Mouse (Mus musculus): ENCODE results near the gene Hist1h4b. TPM values are rescaled to one million over a fixed set of nuclear protein-coding genes. Genes with fewer than 3 reads are reported as not detected.

The Hist1h4b gene
- polyA plus RNA-seq, 1 experiment = 5.5 TPM

DNA sequence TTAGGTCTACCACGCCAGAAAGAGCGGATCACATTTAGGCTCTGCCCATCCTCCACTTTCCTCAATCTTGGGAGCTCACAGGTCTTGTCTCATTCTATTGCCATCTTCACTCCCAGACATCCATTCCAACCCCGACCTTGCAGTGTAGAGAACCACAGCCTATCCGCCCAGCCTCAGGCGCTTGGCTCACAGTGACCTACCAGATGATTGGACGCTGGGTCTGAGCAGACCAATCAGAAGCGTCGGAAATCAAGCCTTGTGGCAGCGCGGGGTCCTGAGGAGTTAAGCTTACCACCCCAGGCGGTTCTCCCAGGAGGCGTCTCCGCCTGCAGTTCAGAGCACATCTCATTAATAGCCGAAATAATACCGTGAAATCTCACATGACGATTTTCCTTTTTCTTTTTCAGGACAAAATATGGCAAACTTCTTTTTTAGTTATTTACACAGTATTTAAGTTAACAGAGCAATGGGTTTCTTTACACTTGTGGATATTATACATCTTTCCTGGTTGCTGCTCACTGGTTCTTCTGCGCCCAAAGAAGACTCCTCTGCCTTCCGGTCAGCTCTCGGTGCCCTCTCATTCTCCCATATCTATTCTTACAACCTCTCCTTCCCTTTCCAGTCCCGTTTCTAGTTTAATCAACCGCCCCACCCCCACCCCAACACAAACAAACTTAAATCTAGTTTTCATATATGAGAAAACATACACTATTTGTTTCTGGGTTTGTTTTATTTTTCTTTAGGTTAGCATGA, 15.9 kb downstream of the Hist1h4b start:
- no peak overlapping the region for H3ac ChIP-seq (ENCODE audit: control insufficient read depth, insufficient read length)
- no peak overlapping the region for H3K4me3 ChIP-seq
- H3K36me3 ChIP-seq (ENCODE audit: control insufficient read depth, insufficient read depth) = no peaks in the 10 kb centered on the region
- H3K4me2 ChIP-seq (ENCODE audit: low read depth) = no peak overlapping the region
- no peaks in the 10 kb centered on the region for H3K27me3 ChIP-seq (ENCODE audit: control insufficient read depth, insufficient read depth, insufficient read length)
- TF ChIP-seq MAX (IDR thresholded peaks at IDR 0.05; ENCODE audit: low read depth) = no peak
- H3K79me2 ChIP-seq (ENCODE audit: control insufficient read depth, insufficient read depth) = no peaks in the 10 kb centered on the region

DNA sequence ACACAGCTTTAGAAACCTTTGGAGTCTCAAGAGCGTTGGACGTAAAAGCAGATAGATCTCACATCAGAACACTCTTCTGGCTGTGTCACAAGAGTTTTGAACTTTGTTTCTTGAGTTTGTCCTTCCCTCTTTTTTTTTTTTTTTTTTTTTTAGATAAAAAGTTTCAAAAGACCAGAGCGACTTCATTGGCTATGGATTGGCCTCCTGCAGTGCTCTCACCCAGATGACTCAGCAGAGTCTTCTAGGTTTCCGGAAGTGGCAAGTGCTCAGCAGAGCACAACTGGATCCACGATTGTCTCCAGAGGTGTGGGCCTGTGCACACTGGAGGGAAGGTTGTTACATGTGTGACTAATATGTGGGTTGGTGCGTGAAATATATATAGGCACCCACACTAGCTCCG, 21.5 kb downstream of the Hist1h4b start:
- Histone ChIP-seq H3K36me3 (ENCODE audit: control insufficient read depth, insufficient read depth) (no peaks in the 10 kb centered on the region), H3K27me3 (ENCODE audit: control insufficient read depth, insufficient read depth, insufficient read length) (no peaks in the 10 kb centered on the region), H3K4me2 (ENCODE audit: low read depth) (no peak overlapping the region), H3ac (ENCODE audit: control insufficient read depth, insufficient read length) (no peak overlapping the region), H3K79me2 (ENCODE audit: control insufficient read depth, insufficient read depth) (no peaks in the 10 kb centered on the region), H3K4me3 (no peak overlapping the region)
- TF ChIP-seq POLR2A (IDR thresholded peaks at IDR 0.05; ENCODE audit: insufficient read length, low read depth) = no peak

DNA sequence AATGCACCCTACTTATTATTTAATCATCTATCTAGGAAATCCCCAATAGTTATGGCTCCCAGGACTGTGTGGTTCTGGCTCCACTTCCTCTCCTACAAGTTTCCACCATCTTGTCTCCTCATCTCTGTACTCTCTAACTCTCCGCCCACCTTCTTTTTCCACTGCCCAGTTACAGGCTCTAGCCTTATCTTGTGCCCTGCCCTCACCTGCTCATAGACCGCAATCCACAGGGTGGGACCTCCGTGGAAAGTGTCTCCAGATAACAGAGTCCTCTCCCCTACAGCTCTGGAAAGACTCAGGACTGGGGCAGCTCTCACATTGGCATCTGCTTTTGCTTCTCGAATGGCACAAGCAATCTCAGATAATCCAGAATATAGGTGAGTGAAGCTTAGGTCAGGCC, 22.2 kb downstream of the Hist1h4b start:
- TF ChIP-seq MYOD1 (IDR thresholded peaks at IDR 0.05; ENCODE audit: control insufficient read depth in 1 of 3, insufficient read length in 2 of 3, low read depth in 2 of 3) (no peak), CEBPB (IDR thresholded peaks at IDR 0.05; ENCODE audit: insufficient read depth, poor library complexity, severe bottlenecking) (no peak), SRF (IDR thresholded peaks at IDR 0.05; ENCODE audit: control insufficient read depth, insufficient read length, low read depth) (no peak), MAX (IDR thresholded peaks at IDR 0.05; ENCODE audit: low read depth) (no peak), REST (IDR thresholded peaks at IDR 0.05; ENCODE audit: insufficient read depth, insufficient read length) (no peak)

DNA sequence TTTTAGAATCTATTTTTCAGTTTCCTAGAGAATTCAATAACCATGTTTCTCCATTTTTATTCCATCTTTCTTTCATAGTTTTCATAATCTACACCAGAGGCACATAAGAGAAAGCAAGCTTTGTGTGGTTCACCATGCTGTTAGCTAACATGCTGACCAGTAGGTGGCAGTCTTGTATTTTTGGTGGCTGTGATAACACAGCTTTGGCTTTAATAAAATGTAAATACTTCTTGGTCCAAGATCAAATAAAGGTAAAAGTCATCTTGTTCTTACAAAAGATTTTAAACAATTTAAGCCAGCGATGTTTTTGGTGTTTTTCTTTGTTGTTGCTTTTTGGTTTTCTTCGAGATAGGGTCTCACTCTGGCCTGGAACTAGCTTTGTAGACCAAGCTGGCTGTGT, 35.7 kb downstream of the Hist1h4b start:
- TF ChIP-seq E2F4 (IDR thresholded peaks at IDR 0.05; ENCODE audit: insufficient read depth) (no peak), MYOG (IDR thresholded peaks at IDR 0.05; ENCODE audit: control insufficient read depth in 1 of 3, insufficient read depth in 1 of 3, insufficient read length in 2 of 3, low read depth in 2 of 3) (no peak), CEBPB (IDR thresholded peaks at IDR 0.05; ENCODE audit: insufficient read depth, poor library complexity, severe bottlenecking) (no peak), SRF (IDR thresholded peaks at IDR 0.05; ENCODE audit: control insufficient read depth, insufficient read length, low read depth) (no peak), USF1 (IDR thresholded peaks at IDR 0.05; ENCODE audit: low read depth) (no peak), REST (IDR thresholded peaks at IDR 0.05; ENCODE audit: insufficient read depth, insufficient read length) (no peak), POLR2AphosphoS2 (IDR thresholded peaks at IDR 0.05; ENCODE audit: insufficient read length, low read depth) (no peak), MYOD1 (IDR thresholded peaks at IDR 0.05; ENCODE audit: control insufficient read depth in 1 of 3, insufficient read length in 2 of 3, low read depth in 2 of 3) (no peak), POLR2A (IDR thresholded peaks at IDR 0.05; ENCODE audit: insufficient read length, low read depth) (no peak), TCF12 (IDR thresholded peaks at IDR 0.05; ENCODE audit: insufficient read depth, poor library complexity, severe bottlenecking) (no peak), TCF3 (IDR thresholded peaks at IDR 0.05; ENCODE audit: insufficient read length, low read depth) (no peak), MAX (IDR thresholded peaks at IDR 0.05; ENCODE audit: low read depth) (no peak)
- Histone ChIP-seq H3K79me2 (ENCODE audit: control insufficient read depth, insufficient read depth) (no peaks in the 10 kb centered on the region), H3K4me3 (no peak overlapping the region), H3K27me3 (ENCODE audit: control insufficient read depth, insufficient read depth, insufficient read length) (peaks cover 14% of the 10 kb centered on the region), H3K4me2 (ENCODE audit: low read depth) (no peak overlapping the region), H3ac (ENCODE audit: control insufficient read depth, insufficient read length) (no peak overlapping the region), H3K36me3 (ENCODE audit: control insufficient read depth, insufficient read depth) (no peaks in the 10 kb centered on the region)

More for the DNA sequence above, 22.2 kb downstream of the Hist1h4b start:
- Histone ChIP-seq H3K36me3 (ENCODE audit: control insufficient read depth, insufficient read depth) (no peaks in the 10 kb centered on the region), H3K4me2 (ENCODE audit: low read depth) (no peak overlapping the region), H3K27me3 (ENCODE audit: control insufficient read depth, insufficient read depth, insufficient read length) (no peaks in the 10 kb centered on the region), H3ac (ENCODE audit: control insufficient read depth, insufficient read length) (no peak overlapping the region), H3K4me3 (no peak overlapping the region), H3K79me2 (ENCODE audit: control insufficient read depth, insufficient read depth) (no peaks in the 10 kb centered on the region)

DNA sequence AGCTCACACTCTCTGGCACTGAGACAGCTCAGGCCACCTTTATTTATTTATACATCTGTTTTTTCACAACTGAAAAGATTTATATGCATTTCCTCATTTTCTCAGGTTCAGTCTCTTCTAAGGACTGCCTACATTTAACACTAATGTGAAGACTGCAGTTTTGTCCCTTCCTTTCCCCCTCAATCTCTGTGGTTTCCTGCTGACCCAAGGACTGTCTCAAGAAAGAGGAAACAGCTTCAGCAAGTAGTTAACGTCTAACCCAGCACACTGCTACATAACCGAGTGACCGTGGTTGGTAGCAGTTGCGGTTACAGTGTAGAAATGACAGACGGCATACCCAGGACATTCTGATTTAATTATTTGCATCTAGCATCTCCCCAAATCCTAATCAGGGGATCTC, 42.6 kb downstream of the Hist1h4b start:
- TF ChIP-seq MYOD1 (IDR thresholded peaks at IDR 0.05; ENCODE audit: control insufficient read depth in 1 of 3, insufficient read length in 2 of 3, low read depth in 2 of 3) (no peak), CEBPB (IDR thresholded peaks at IDR 0.05; ENCODE audit: insufficient read depth, poor library complexity, severe bottlenecking) (no peak), POLR2A (IDR thresholded peaks at IDR 0.05; ENCODE audit: insufficient read length, low read depth) (no peak), TCF12 (IDR thresholded peaks at IDR 0.05; ENCODE audit: insufficient read depth, poor library complexity, severe bottlenecking) (no peak), USF1 (IDR thresholded peaks at IDR 0.05; ENCODE audit: low read depth) (no peak), TCF3 (IDR thresholded peaks at IDR 0.05; ENCODE audit: insufficient read length, low read depth) (no peak), REST (IDR thresholded peaks at IDR 0.05; ENCODE audit: insufficient read depth, insufficient read length) (no peak), E2F4 (IDR thresholded peaks at IDR 0.05; ENCODE audit: insufficient read depth) (no peak)
- Histone ChIP-seq H3K4me2 (ENCODE audit: low read depth) (no peak overlapping the region), H3K4me3 (no peak overlapping the region), H3ac (ENCODE audit: control insufficient read depth, insufficient read length) (no peak overlapping the region), H3K27me3 (ENCODE audit: control insufficient read depth, insufficient read depth, insufficient read length) (no peaks in the 10 kb centered on the region), H3K36me3 (ENCODE audit: control insufficient read depth, insufficient read depth) (no peaks in the 10 kb centered on the region), H3K79me2 (ENCODE audit: control insufficient read depth, insufficient read depth) (no peaks in the 10 kb centered on the region)

All from myocyte (in vitro differentiated cells).